Mouse (Mus musculus) G1E (cell line): ENCODE data around the gene Olfr1055.
"Not testable (repeated sequence)": the region's sequence is repeated elsewhere in the genome, so short reads cannot be mapped to it uniquely, and the experiment has no call there.

Experiments used
- CTCF ChIP-seq: IDR thresholded peaks from 2 replicates; pipeline ENCODE4 v1.5.1; 2012; ENCODE audit warnings: low read depth, low read length, inconsistent platforms, mixed read lengths
- GATA1 ChIP-seq: IDR thresholded peaks from 2 replicates; pipeline ENCODE4 v1.6.1; 2012; ENCODE audit warnings: borderline replicate concordance, low read length, inconsistent platforms, mixed read lengths
- POLR2AphosphoS5 ChIP-seq: IDR thresholded peaks from 2 replicates; pipeline ENCODE4 v1.6.1; 2012; ENCODE audit warnings: low read depth, low read length, inconsistent platforms; ENCODE audit not compliant: insufficient replicate concordance
- TAL1 ChIP-seq: conservative IDR thresholded peaks from 2 replicates; pipeline ENCODE4 v1.6.1; 2012; ENCODE audit warnings: low read depth, low read length, inconsistent platforms, mixed read lengths

GRCm38 (mm10) chr2:86351751-86352150 lies 1.7 kb upstream of the Olfr1055 start:
- TF ChIP-seq CTCF, GATA1, TAL1, POLR2AphosphoS5: not testable (repeated sequence)
